Mouse (Mus musculus) G1E (cell line): ENCODE results near the gene Vax2.

Experiments used
- CTCF ChIP-seq: IDR thresholded peaks from 2 replicates; pipeline ENCODE4 v1.5.1; 2012; ENCODE audit warnings: low read depth, low read length, inconsistent platforms, mixed read lengths
- GATA1 ChIP-seq: IDR thresholded peaks from 2 replicates; pipeline ENCODE4 v1.6.1; 2012; ENCODE audit warnings: borderline replicate concordance, low read length, inconsistent platforms, mixed read lengths
- GATA2 ChIP-seq: IDR thresholded peaks from 2 replicates; pipeline ENCODE4 v1.6.1; 2012; ENCODE audit warnings: low read depth, low read length, inconsistent platforms, borderline replicate concordance
- POLR2AphosphoS5 ChIP-seq: IDR thresholded peaks from 2 replicates; pipeline ENCODE4 v1.6.1; 2012; ENCODE audit warnings: low read depth, low read length, inconsistent platforms; ENCODE audit not compliant: insufficient replicate concordance
- TAL1 ChIP-seq: conservative IDR thresholded peaks from 2 replicates; pipeline ENCODE4 v1.6.1; 2012; ENCODE audit warnings: low read depth, low read length, inconsistent platforms, mixed read lengths

GRCm38 (mm10) chr6:83689374-83689773 lies 21.7 kb upstream of the Vax2 start:
- TF ChIP-seq CTCF = no peak
- no peak for TF ChIP-seq POLR2AphosphoS5
- no peak for TF ChIP-seq GATA1
- no peak for TF ChIP-seq TAL1
- no peak for TF ChIP-seq GATA2
